In the genomic region with DNA sequence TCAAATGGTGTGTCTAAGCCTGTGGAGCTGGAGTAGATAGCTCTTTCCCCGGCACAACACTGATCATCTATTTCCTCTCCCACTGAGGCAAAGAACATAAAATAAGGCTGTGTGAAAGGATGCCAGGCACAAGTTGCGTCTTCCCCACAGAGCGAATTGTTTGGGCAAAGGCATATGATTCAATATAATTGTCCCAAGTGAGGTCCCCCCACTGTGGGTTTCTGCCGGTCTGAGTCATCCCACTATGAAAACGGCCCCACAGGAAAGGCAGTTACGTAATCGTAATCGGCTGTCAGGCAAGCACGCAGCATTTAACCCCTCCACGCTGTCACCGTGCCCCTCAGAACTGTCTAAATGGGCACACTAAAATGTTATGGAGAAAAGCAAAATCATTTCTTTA, we compare ENCODE assay signal across 15 mouse cellular contexts. TPM values are rescaled to one million over a fixed set of nuclear protein-coding genes. Genes with fewer than 3 reads are reported as not detected.
A peak's percentile ranks its signal among the peaks of the same experiment; 100 is the strongest.
DNase-seq lines count a peak whose midpoint lies in the region; ATAC-seq and TF ChIP-seq lines count a peak whose summit lies in the region.
"Had no signal": no experiment of that assay in that cellular context is flagged by ENCODE, and none has a peak within 500 bp of the region (broad histone marks: within the 10 kb centered on the region; RNA-seq: fewer than 3 reads in every experiment).

No protein-coding gene starts in this region.

- H3K36me3 ChIP-seq in forebrain, embryonic 12.5 days (replicated peaks) = no peaks in the 10 kb centered on the region
- H3K36me3 ChIP-seq in forebrain, embryonic 10.5 days (replicated peaks) = no peaks in the 10 kb centered on the region
- H3K36me3 ChIP-seq in forebrain, postnatal 0 days (ENCODE audit: insufficient read depth) = no peaks in the 10 kb centered on the region
- H3K36me3 ChIP-seq in midbrain, embryonic 15.5 days (replicated peaks) = no peaks in the 10 kb centered on the region
- H3K36me3 ChIP-seq: embryonic facial prominence, embryonic 13.5 days had no signal

- TF ChIP-seq CTCF in forebrain, postnatal 0 days (IDR thresholded peaks at IDR 0.05; ENCODE audit: low read depth) = no peak

- peaks cover 54% of the 10 kb centered on the region for H3K4me1 ChIP-seq in forebrain, embryonic 12.5 days
- H3K4me1 ChIP-seq in forebrain, embryonic 10.5 days = peaks cover 57% of the 10 kb centered on the region
- peaks cover 7% of the 10 kb centered on the region; the same call in 1 of the 2 replicates for H3K4me1 ChIP-seq in forebrain, postnatal 0 days (ENCODE audit: insufficient read depth)
- H3K4me1 ChIP-seq in midbrain, embryonic 15.5 days = peaks cover 46% of the 10 kb centered on the region

- no peak for ATAC-seq in forebrain, embryonic 12.5 days (ENCODE audit: low FRiP score)
- ATAC-seq in forebrain, postnatal 0 days = peak; percentile 7; the same call in 1 of the 2 replicates
- ATAC-seq in midbrain, embryonic 15.5 days (replicated peaks) = peak; percentile 1; the same call in 1 of the 2 replicates
- no peak for ATAC-seq in frontal cortex, adult (ENCODE audit: low TSS enrichment)

- no peak overlapping the region for H3K4me3 ChIP-seq in forebrain, embryonic 12.5 days (replicated peaks)
- no peak overlapping the region for H3K4me3 ChIP-seq in forebrain, embryonic 10.5 days
- H3K4me3 ChIP-seq in forebrain, postnatal 0 days (ENCODE audit: low read depth, low read length) = no peak overlapping the region
- no peak overlapping the region for H3K4me3 ChIP-seq in midbrain, embryonic 15.5 days
- H3K4me3 ChIP-seq: embryonic facial prominence, embryonic 13.5 days had no signal

- 0 out of 2 replicates have a peak overlapping the region, but pooled peaks have one; percentile 13 for H3K27ac ChIP-seq in forebrain, embryonic 12.5 days
- no peak overlapping the region for H3K27ac ChIP-seq in forebrain, embryonic 10.5 days
- no peak overlapping the region for H3K27ac ChIP-seq in forebrain, postnatal 0 days (ENCODE audit: low read depth, low read length)
- H3K27ac ChIP-seq in midbrain, embryonic 15.5 days = no peak overlapping the region
- H3K27ac ChIP-seq: embryonic facial prominence, embryonic 13.5 days had no signal

- no peaks in the 10 kb centered on the region for H3K9me3 ChIP-seq in forebrain, embryonic 12.5 days
- no peaks in the 10 kb centered on the region; the same call in 1 of the 2 replicates for H3K9me3 ChIP-seq in forebrain, embryonic 10.5 days
- H3K9me3 ChIP-seq in forebrain, postnatal 0 days (ENCODE audit: low read length) = no peaks in the 10 kb centered on the region
- no peaks in the 10 kb centered on the region for H3K9me3 ChIP-seq in midbrain, embryonic 15.5 days
- H3K9me3 ChIP-seq: embryonic facial prominence, embryonic 13.5 days had no signal

- 0 out of 2 replicates have a peak overlapping the region, but pooled peaks have one; percentile 24 for H3K4me2 ChIP-seq in forebrain, embryonic 12.5 days
- H3K4me2 ChIP-seq in forebrain, postnatal 0 days (ENCODE audit: low read depth) = no peak overlapping the region
- H3K4me2 ChIP-seq in midbrain, embryonic 15.5 days = peak overlapping the region; percentile 14
- H3K4me2 ChIP-seq: embryonic facial prominence, embryonic 13.5 days had no signal

- no peak for DNase-seq in forebrain, embryonic 10.5 days (ENCODE audit: extremely low spot score, low spot score)
- peak; percentile 84 for DNase-seq in 416B (ENCODE audit: low read depth)
- DNase-seq in forebrain, postnatal 0 days = no peak
- no peak for DNase-seq in thymus, postnatal 36 days
- no peak for DNase-seq in gastrocnemius, postnatal 10 days
- DNase-seq: adrenal gland, postnatal 10 days; cerebellum, adult 2 months; gastrocnemius, postnatal 25 days; heart, postnatal 14 days; kidney, postnatal 25 days; lung, adult 2 months had no signal

- peaks cover 42% of the 10 kb centered on the region for H3K27me3 ChIP-seq in forebrain, embryonic 12.5 days
- peaks cover 53% of the 10 kb centered on the region for H3K27me3 ChIP-seq in forebrain, embryonic 10.5 days (ENCODE audit: poor library complexity, severe bottlenecking)
- peaks cover 17% of the 10 kb centered on the region for H3K27me3 ChIP-seq in forebrain, postnatal 0 days (ENCODE audit: insufficient read depth, low read length)
- H3K27me3 ChIP-seq in midbrain, embryonic 15.5 days (replicated peaks) = peaks cover 23% of the 10 kb centered on the region

- WGBS in forebrain, embryonic 12.5 days = 43% methylated on average over 11 of the region's 11 CpGs
- WGBS in forebrain, embryonic 10.5 days = 76% methylated on average over 11 of the region's 11 CpGs
- 25% methylated on average over 11 of the region's 11 CpGs for WGBS in forebrain, postnatal 0 days
- WGBS in midbrain, embryonic 15.5 days = 27% methylated on average over 11 of the region's 11 CpGs

- no peak overlapping the region for H3K9ac ChIP-seq in forebrain, embryonic 12.5 days
- no peak overlapping the region for H3K9ac ChIP-seq in forebrain, postnatal 0 days
- no peak overlapping the region for H3K9ac ChIP-seq in midbrain, embryonic 15.5 days
- H3K9ac ChIP-seq: embryonic facial prominence, embryonic 13.5 days had no signal

RNA-seq across cellular contexts. Expression of gene Cdca7l, which starts 6.0 kb away (rescaled TPM):
- 37.6 and 41.6 TPM in 2 replicates for polyA plus RNA-seq in forebrain, embryonic 12.5 days (2016; fragmentation: Nextera tagmentation; extraction: Ambion mirVana)
- polyA plus RNA-seq in forebrain, embryonic 10.5 days (2016; fragmentation: Nextera tagmentation; extraction: Ambion mirVana) = 73.9 and 74.2 TPM in 2 replicates
- total RNA-seq in forebrain, postnatal 0 days (2014; rRNA removed) = 2.1 and 4.7 TPM in 2 replicates
- 2.7 and 4.2 TPM in 2 replicates for polyA plus RNA-seq in forebrain, postnatal 0 days (2015; fragmentation: Nextera tagmentation; extraction: Ambion mirVana)
- polyA plus RNA-seq in midbrain, embryonic 15.5 days (2015; fragmentation: Nextera tagmentation; extraction: Ambion mirVana) = 3.4 and 4.1 TPM in 2 replicates
- total RNA-seq in gastrocnemius, postnatal 10 days (2021) = 1 to 10 TPM; 3.0 to 3.4 TPM

Comparison
In these comparisons a context has a peak if more than half of its experiments do, and no peak if none do; other contexts are left out.
1. ATAC-seq: peak in forebrain, postnatal 0 days (single experiment) and midbrain, embryonic 15.5 days (single experiment); none in forebrain, embryonic 12.5 days (single experiment) and frontal cortex, adult (single experiment).